Comparison of ENCODE assay signal across 36 mouse cellular contexts in the genomic region with DNA sequence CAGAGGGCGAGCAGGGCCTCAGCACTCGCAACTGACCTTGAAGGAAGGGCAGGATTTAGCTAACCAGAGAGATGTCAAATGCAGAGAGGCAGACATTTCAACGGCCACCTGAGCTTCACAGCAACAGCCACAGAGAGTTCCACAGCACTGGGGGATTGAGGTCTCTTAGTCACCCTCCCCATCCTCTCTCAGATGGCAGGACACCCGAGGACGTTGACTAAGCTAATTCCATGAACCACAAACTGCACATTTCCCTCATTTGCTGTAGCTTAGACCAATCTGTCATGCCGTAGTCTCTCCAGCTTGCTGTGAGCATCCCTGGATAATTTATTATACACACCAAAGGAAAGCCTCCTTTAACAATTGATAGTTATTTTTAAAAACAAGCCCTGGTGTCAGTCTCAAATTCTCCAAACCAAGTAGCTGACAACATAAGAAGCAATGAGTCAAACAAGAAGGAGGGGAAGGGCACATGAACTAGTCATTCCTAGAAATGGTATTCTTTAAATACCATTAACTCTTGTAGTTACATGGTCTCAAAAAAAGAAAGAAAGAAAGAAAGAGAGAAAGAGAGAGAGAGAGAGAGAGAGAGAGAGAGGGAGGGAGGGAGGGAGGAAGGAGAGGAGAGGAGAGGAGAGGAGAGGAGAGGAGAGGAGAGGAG. TPM values are rescaled to one million over a fixed set of nuclear protein-coding genes. Genes with fewer than 3 reads are reported as not detected.
"Had no signal": no experiment of that assay in that cellular context is flagged by ENCODE, and none has a peak within 500 bp of the region (broad histone marks: within the 10 kb centered on the region; RNA-seq: fewer than 3 reads in every experiment).

No protein-coding gene starts in this region.

- H3K27ac ChIP-seq: heart, embryonic 10.5 days; heart, embryonic 13.5 days; heart, embryonic 15.5 days; hindbrain, embryonic 13.5 days; hindbrain, embryonic 15.5 days; hindbrain, postnatal 0 days; kidney, embryonic 15.5 days; kidney, postnatal 0 days; limb, embryonic 13.5 days; limb, embryonic 15.5 days; liver, embryonic 12.5 days; liver, embryonic 14.5 days had no signal

- H3K27me3 ChIP-seq: heart, embryonic 13.5 days; heart, embryonic 15.5 days; hindbrain, embryonic 13.5 days; hindbrain, embryonic 15.5 days; limb, embryonic 13.5 days; limb, embryonic 15.5 days had no signal

- H3K4me3 ChIP-seq: heart, embryonic 10.5 days; heart, embryonic 13.5 days; heart, embryonic 15.5 days; hindbrain, embryonic 13.5 days; hindbrain, embryonic 15.5 days; kidney, embryonic 15.5 days; limb, embryonic 13.5 days; limb, embryonic 15.5 days; liver, embryonic 12.5 days had no signal

- H3K36me3 ChIP-seq: heart, embryonic 10.5 days; heart, embryonic 13.5 days; heart, embryonic 15.5 days; hindbrain, embryonic 13.5 days; hindbrain, embryonic 15.5 days; kidney, embryonic 15.5 days; limb, embryonic 13.5 days; limb, embryonic 15.5 days; liver, embryonic 12.5 days had no signal

- DNase-seq: gastrocnemius, postnatal 10 days; gastrocnemius, postnatal 25 days; heart, adult 18-20 months; heart, postnatal 14 days; heart, postnatal 36 days; kidney, adult 11 months; kidney, adult 2 months; kidney, adult 9 months; kidney, postnatal 14 days; kidney, postnatal 36 days; left cerebral cortex, postnatal 4 days had no signal

- H3K4me2 ChIP-seq: heart, embryonic 13.5 days; heart, embryonic 15.5 days; hindbrain, embryonic 13.5 days; hindbrain, embryonic 15.5 days; kidney, embryonic 15.5 days; limb, embryonic 13.5 days; limb, embryonic 15.5 days; liver, embryonic 12.5 days had no signal

RNA-seq across cellular contexts. Expression of gene Gucy2g, which starts 1.1 kb away (rescaled TPM):
- total RNA-seq: granulocyte monocyte progenitor cell, adult 5-6 weeks; heart, adult 8-10 months; hematopoietic stem cell, adult 5-6 weeks; hindbrain, postnatal 0 days; liver, adult 2 months had no signal
- polyA plus RNA-seq: heart, embryonic 10.5 days; heart, embryonic 13.5 days; heart, embryonic 15.5 days; heart, postnatal 0 days; hindbrain, embryonic 11.5 days; intestine, embryonic 14.5 days; limb, embryonic 11.5 days; limb, embryonic 13.5 days had no signal

RNA-seq across cellular contexts. Expression of gene Tectb, which starts 59.4 kb away (rescaled TPM):
- total RNA-seq: gastrocnemius, adult 18-20 months; granulocyte monocyte progenitor cell, adult 5-6 weeks; hematopoietic stem cell, adult 5-6 weeks; layer of hippocampus, postnatal 36 days; left cerebral cortex, adult 18-20 months; left cerebral cortex, postnatal 25 days; left cerebral cortex, postnatal 4 days had no signal
- polyA plus RNA-seq: heart, embryonic 13.5 days; heart, embryonic 15.5 days; hindbrain, embryonic 11.5 days; intestine, embryonic 14.5 days; kidney, embryonic 15.5 days; large intestine, adult 2 months; limb, embryonic 11.5 days; limb, embryonic 13.5 days; limb, embryonic 15.5 days had no signal
